Comparison of ENCODE assay signal across 8 mouse cellular contexts in the genomic region with DNA sequence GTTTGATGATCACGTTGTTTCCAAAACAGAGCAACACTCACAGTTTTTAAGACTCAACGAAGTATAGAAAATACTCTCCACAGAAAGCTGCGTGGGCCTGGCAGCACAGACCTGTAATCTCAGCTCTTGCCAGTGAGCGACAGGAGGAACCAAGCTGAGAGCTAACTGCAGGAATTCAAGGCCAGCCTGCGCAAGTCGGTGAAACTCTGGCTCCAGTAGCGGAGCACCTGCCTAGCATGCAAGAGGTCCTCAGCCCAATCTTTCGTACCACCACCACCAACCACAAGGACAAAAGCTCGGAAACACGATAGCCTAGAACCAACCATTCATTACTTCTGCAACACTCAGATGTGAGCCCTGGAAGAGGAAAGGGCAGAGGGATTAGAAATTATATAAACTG. TPM values are rescaled to one million over a fixed set of nuclear protein-coding genes. Genes with fewer than 3 reads are reported as not detected.
DNase-seq lines count a peak whose midpoint lies in the region; ATAC-seq and TF ChIP-seq lines count a peak whose summit lies in the region.

No protein-coding gene starts in this region.

- intact Hi-C loops in left cerebral cortex, adult 2 months (cut with DNase I): no loop called here

- no peaks in the 10 kb centered on the region for H3K36me3 ChIP-seq in midbrain, embryonic 11.5 days (ENCODE audit: control insufficient read depth, insufficient read depth, low read length)
- no peaks in the 10 kb centered on the region for H3K36me3 ChIP-seq in midbrain, postnatal 0 days (ENCODE audit: insufficient read depth, low read length)
- no peaks in the 10 kb centered on the region for H3K36me3 ChIP-seq in intestine, postnatal 0 days (ENCODE audit: control insufficient read depth, insufficient read depth)

- 6% methylated on average over 10 of the region's 10 CpGs for WGBS in midbrain, embryonic 11.5 days
- WGBS in midbrain, postnatal 0 days: 13% methylated on average over 10 of the region's 10 CpGs
- 43% methylated on average over 10 of the region's 10 CpGs for WGBS in intestine, postnatal 0 days

- H3K9me3 ChIP-seq in midbrain, embryonic 11.5 days (ENCODE audit: control insufficient read depth, low read length): no peaks in the 10 kb centered on the region
- H3K9me3 ChIP-seq in midbrain, postnatal 0 days (ENCODE audit: low read length): no peaks in the 10 kb centered on the region
- H3K9me3 ChIP-seq in intestine, postnatal 0 days (ENCODE audit: control insufficient read depth): no peaks in the 10 kb centered on the region

- peaks cover 58% of the 10 kb centered on the region for H3K27me3 ChIP-seq in midbrain, embryonic 11.5 days (ENCODE audit: control insufficient read depth, insufficient read depth, low read length)
- H3K27me3 ChIP-seq in midbrain, postnatal 0 days (ENCODE audit: insufficient read depth, low read length): peaks cover 57% of the 10 kb centered on the region
- no peaks in the 10 kb centered on the region; the same call in 1 of the 2 replicates for H3K27me3 ChIP-seq in intestine, postnatal 0 days (replicated peaks; ENCODE audit: control insufficient read depth, insufficient read depth, low read length)

- DNase-seq in adrenal gland, postnatal 10 days: peak; percentile 49
- DNase-seq in adrenal gland, adult 8-10 months: no peak
- DNase-seq in midbrain, embryonic 11.5 days (ENCODE audit: low spot score, missing footprints): peak; percentile 92
- DNase-seq in midbrain, postnatal 0 days (ENCODE audit: low spot score): no peak
- peak; percentile 46 for DNase-seq in thymus, postnatal 14 days
- no peak for DNase-seq in left cerebral cortex, adult 2 months (ENCODE audit: extremely low spot score in 1 of 2, low spot score in 2 of 2)
- no peak for DNase-seq in urinary bladder, postnatal 14 days (ENCODE audit: low spot score)

- no peak for TF ChIP-seq CTCF in midbrain, postnatal 0 days (IDR thresholded peaks at IDR 0.05)
- no peak for TF ChIP-seq CTCF in intestine, postnatal 0 days (IDR thresholded peaks at IDR 0.05; ENCODE audit: low read depth)
- TF ChIP-seq CTCF in left cerebral cortex, adult 2 months (IDR thresholded peaks at IDR 0.05): no peak

- H3K27ac ChIP-seq in midbrain, embryonic 11.5 days (ENCODE audit: low read depth, low read length): no peak overlapping the region
- H3K27ac ChIP-seq in midbrain, postnatal 0 days (ENCODE audit: low read depth, low read length): no peak overlapping the region
- H3K27ac ChIP-seq in intestine, postnatal 0 days (ENCODE audit: low read depth, low read length): no peak overlapping the region; the same call in 1 of the 2 replicates
- no peak overlapping the region for H3K27ac ChIP-seq in left cerebral cortex, adult 2 months

- H3K4me3 ChIP-seq in midbrain, embryonic 11.5 days (ENCODE audit: low read depth, low read length): no peak overlapping the region
- H3K4me3 ChIP-seq in midbrain, postnatal 0 days (ENCODE audit: low read depth, low read length): no peak overlapping the region
- peak overlapping the region; percentile 72 for H3K4me3 ChIP-seq in intestine, postnatal 0 days (ENCODE audit: low read depth, low read length)
- H3K4me3 ChIP-seq in left cerebral cortex, adult 2 months: no peak overlapping the region

- no peak overlapping the region for H3K4me2 ChIP-seq in midbrain, embryonic 11.5 days
- no peak overlapping the region for H3K4me2 ChIP-seq in midbrain, postnatal 0 days (ENCODE audit: low read depth, low read length, poor library complexity, severe bottlenecking)
- H3K4me2 ChIP-seq in intestine, postnatal 0 days (replicated peaks; ENCODE audit: low read depth): peak overlapping the region; percentile 75

- ATAC-seq in midbrain, embryonic 11.5 days (ENCODE audit: low FRiP score): no peak
- no peak for ATAC-seq in midbrain, postnatal 0 days (ENCODE audit: low FRiP score)
- ATAC-seq in intestine, postnatal 0 days: no peak

- no peak overlapping the region for H3K9ac ChIP-seq in midbrain, embryonic 11.5 days (ENCODE audit: low read length)
- no peak overlapping the region for H3K9ac ChIP-seq in midbrain, postnatal 0 days (replicated peaks; ENCODE audit: low read length, poor library complexity, severe bottlenecking)
- H3K9ac ChIP-seq in intestine, postnatal 0 days (ENCODE audit: low read depth, low read length): peak overlapping the region; percentile 11; the same call in 1 of the 2 replicates

- H3K4me1 ChIP-seq in midbrain, embryonic 11.5 days (ENCODE audit: control insufficient read depth, insufficient read depth, low read length): peaks cover 4% of the 10 kb centered on the region
- H3K4me1 ChIP-seq in midbrain, postnatal 0 days (ENCODE audit: insufficient read depth, low read length): no peaks in the 10 kb centered on the region
- H3K4me1 ChIP-seq in intestine, postnatal 0 days (replicated peaks; ENCODE audit: control insufficient read depth, insufficient read depth, low read length): peaks cover 3% of the 10 kb centered on the region

RNA-seq across cellular contexts. Expression of gene Zc3hav1, which starts 2.0 kb away (rescaled TPM):
- total RNA-seq in adrenal gland, postnatal 10 days (2021): 10 to 100 TPM; 36.1 to 42.0 TPM
- total RNA-seq in adrenal gland, adult 8-10 months (2022): 10 to 100 TPM; 59.7 to 72.1 (median 67.7) TPM
- 1.7 and 2.2 TPM in 2 replicates for polyA plus RNA-seq in midbrain, embryonic 11.5 days (2014; fragmentation: Nextera tagmentation; extraction: Ambion mirVana)
- total RNA-seq in midbrain, postnatal 0 days (2014; rRNA removed): 3.5 and 4.5 TPM in 2 replicates
- polyA plus RNA-seq in midbrain, postnatal 0 days (2015; fragmentation: Nextera tagmentation; extraction: Ambion mirVana): 2.1 and 2.4 TPM in 2 replicates
- 22.7 and 22.8 TPM in 2 replicates for polyA plus RNA-seq in intestine, postnatal 0 days (2015; fragmentation: Nextera tagmentation; extraction: Ambion mirVana)
- 1 to 10 TPM; 2.5 to 3.1 TPM for total RNA-seq in left cerebral cortex, adult 2 months (2021)

RNA-seq across cellular contexts. Expression of gene Ttc26, which starts 28.8 kb away (rescaled TPM):
- 1 to 10 TPM; 2.9 to 3.2 TPM for total RNA-seq in adrenal gland, postnatal 10 days (2021)
- total RNA-seq in adrenal gland, adult 8-10 months (2022): 1 to 10 TPM; 3.0 to 8.2 (median 4.7) TPM
- 10.9 and 13.9 TPM in 2 replicates for polyA plus RNA-seq in midbrain, embryonic 11.5 days (2014; fragmentation: Nextera tagmentation; extraction: Ambion mirVana)
- 7.5 and 8.6 TPM in 2 replicates for total RNA-seq in midbrain, postnatal 0 days (2014; rRNA removed)
- 2.8 and 3.3 TPM in 2 replicates for polyA plus RNA-seq in midbrain, postnatal 0 days (2015; fragmentation: Nextera tagmentation; extraction: Ambion mirVana)
- polyA plus RNA-seq in intestine, postnatal 0 days (2015; fragmentation: Nextera tagmentation; extraction: Ambion mirVana): 0.71 and 0.85 TPM in 2 replicates
- 10 to 100 TPM; 12.4 to 13.1 TPM for total RNA-seq in left cerebral cortex, adult 2 months (2021)

RNA-seq across cellular contexts. Expression of gene Zc3hav1l, which starts 53.4 kb away (rescaled TPM):
- 1 to 10 TPM; 4.3 to 6.0 TPM for total RNA-seq in adrenal gland, postnatal 10 days (2021)
- total RNA-seq in adrenal gland, adult 8-10 months (2022): 1 to 10 TPM; 3.5 to 4.7 (median 3.8) TPM
- 12.1 and 13.1 TPM in 2 replicates for polyA plus RNA-seq in midbrain, embryonic 11.5 days (2014; fragmentation: Nextera tagmentation; extraction: Ambion mirVana)
- total RNA-seq in midbrain, postnatal 0 days (2014; rRNA removed): 8.1 and 11.0 TPM in 2 replicates
- polyA plus RNA-seq in midbrain, postnatal 0 days (2015; fragmentation: Nextera tagmentation; extraction: Ambion mirVana): 3.6 and 3.7 TPM in 2 replicates
- polyA plus RNA-seq in intestine, postnatal 0 days (2015; fragmentation: Nextera tagmentation; extraction: Ambion mirVana): 1.6 TPM in 2 replicates
- 1 to 10 TPM; 3.2 to 3.4 TPM for total RNA-seq in left cerebral cortex, adult 2 months (2021)

Comparison
In these comparisons a context has a peak if more than half of its experiments do, and no peak if none do; other contexts are left out.
1. DNase-seq: peak in adrenal gland, postnatal 10 days (single experiment), midbrain, embryonic 11.5 days (single experiment) and thymus, postnatal 14 days (single experiment); none in adrenal gland, adult 8-10 months (single experiment), midbrain, postnatal 0 days (single experiment), left cerebral cortex, adult 2 months (0 of 2) and urinary bladder, postnatal 14 days (single experiment).